Mouse (Mus musculus): Measurements from ENCODE around the gene Smoc1. TPM values are rescaled to one million over a fixed set of nuclear protein-coding genes. Genes with fewer than 3 reads are reported as not detected.

The Smoc1 gene
- polyA plus RNA-seq, 1 experiment: 0.19 TPM

DNA sequence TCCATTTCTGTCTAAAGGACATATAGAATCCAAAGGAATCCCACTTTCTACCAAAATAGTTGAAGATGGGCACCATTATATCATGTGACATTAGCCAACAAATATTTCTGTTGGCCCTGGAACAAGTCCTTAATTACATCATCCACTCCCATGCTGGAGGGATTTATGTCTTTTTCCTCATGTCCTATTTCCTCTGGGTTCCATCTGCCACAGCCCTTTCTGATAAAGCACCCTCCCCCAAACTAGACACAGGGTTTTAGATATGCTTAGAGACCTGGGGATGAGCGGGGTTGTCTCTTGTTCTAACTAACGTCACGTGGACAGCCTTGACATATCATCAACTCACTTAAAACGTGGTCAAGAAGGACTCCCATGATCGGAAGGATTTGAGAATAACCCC is 102.1 kb downstream of the Smoc1 start:
- H3K36me3 ChIP-seq (ENCODE audit: control insufficient read depth, insufficient read depth): no peaks in the 10 kb centered on the region
- no peak for TF ChIP-seq POLR2AphosphoS2 (IDR thresholded peaks at IDR 0.05; ENCODE audit: insufficient read length, low read depth)
- no peak for TF ChIP-seq MAX (IDR thresholded peaks at IDR 0.05; ENCODE audit: low read depth)
- no peak for TF ChIP-seq MYOD1 (IDR thresholded peaks at IDR 0.05; ENCODE audit: control insufficient read depth in 1 of 3, insufficient read length in 2 of 3, low read depth in 2 of 3)
- no peak for TF ChIP-seq SRF (IDR thresholded peaks at IDR 0.05; ENCODE audit: control insufficient read depth, insufficient read length, low read depth)
- TF ChIP-seq USF1 (IDR thresholded peaks at IDR 0.05; ENCODE audit: low read depth): no peak
- TF ChIP-seq E2F4 (IDR thresholded peaks at IDR 0.05; ENCODE audit: insufficient read depth): no peak
- TF ChIP-seq CEBPB (IDR thresholded peaks at IDR 0.05; ENCODE audit: insufficient read depth, poor library complexity, severe bottlenecking): no peak
- no peak for TF ChIP-seq MYOG (IDR thresholded peaks at IDR 0.05; ENCODE audit: control insufficient read depth in 1 of 3, insufficient read depth in 1 of 3, insufficient read length in 2 of 3, low read depth in 2 of 3)
- TF ChIP-seq POLR2A (IDR thresholded peaks at IDR 0.05; ENCODE audit: insufficient read length, low read depth): no peak
- TF ChIP-seq TCF12 (IDR thresholded peaks at IDR 0.05; ENCODE audit: insufficient read depth, poor library complexity, severe bottlenecking): no peak
- no peak for TF ChIP-seq TCF3 (IDR thresholded peaks at IDR 0.05; ENCODE audit: insufficient read length, low read depth)
- TF ChIP-seq REST (IDR thresholded peaks at IDR 0.05; ENCODE audit: insufficient read depth, insufficient read length): no peak
- no peak overlapping the region for H3K4me2 ChIP-seq (ENCODE audit: low read depth)
- no peak overlapping the region for H3K4me3 ChIP-seq
- H3ac ChIP-seq (ENCODE audit: control insufficient read depth, insufficient read length): no peak overlapping the region
- no peaks in the 10 kb centered on the region for H3K79me2 ChIP-seq (ENCODE audit: control insufficient read depth, insufficient read depth)
- no peaks in the 10 kb centered on the region for H3K27me3 ChIP-seq (ENCODE audit: control insufficient read depth, insufficient read depth, insufficient read length)

DNA sequence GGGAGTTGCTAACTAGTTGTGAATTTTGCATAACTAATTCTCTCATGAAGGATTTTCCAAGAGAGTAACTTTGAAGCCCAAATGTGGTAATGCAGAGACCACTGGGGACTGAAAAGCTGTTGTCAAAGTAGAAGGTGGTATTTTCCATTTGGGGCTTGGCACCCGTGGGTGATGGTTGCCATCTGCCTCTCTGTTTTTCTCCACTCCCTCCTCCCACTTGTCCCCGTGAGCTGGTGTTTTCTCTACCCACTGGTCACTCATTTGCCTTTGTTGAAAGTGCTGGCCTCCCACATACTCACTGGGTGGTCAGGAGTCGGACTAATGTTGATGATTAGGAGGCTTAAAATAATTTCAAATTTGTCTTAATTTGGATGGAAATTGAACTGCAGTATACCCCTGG is 104.1 kb downstream of the Smoc1 start:
- no peak overlapping the region for H3ac ChIP-seq (ENCODE audit: control insufficient read depth, insufficient read length)
- H3K4me3 ChIP-seq: no peak overlapping the region
- TF ChIP-seq MYOG (IDR thresholded peaks at IDR 0.05; ENCODE audit: control insufficient read depth in 1 of 3, insufficient read depth in 1 of 3, insufficient read length in 2 of 3, low read depth in 2 of 3) (no peak), MAX (IDR thresholded peaks at IDR 0.05; ENCODE audit: low read depth) (no peak)
- H3K36me3 ChIP-seq (ENCODE audit: control insufficient read depth, insufficient read depth): no peaks in the 10 kb centered on the region
- no peak overlapping the region for H3K4me2 ChIP-seq (ENCODE audit: low read depth)
- H3K79me2 ChIP-seq (ENCODE audit: control insufficient read depth, insufficient read depth): no peaks in the 10 kb centered on the region
- H3K27me3 ChIP-seq (ENCODE audit: control insufficient read depth, insufficient read depth, insufficient read length): no peaks in the 10 kb centered on the region

DNA sequence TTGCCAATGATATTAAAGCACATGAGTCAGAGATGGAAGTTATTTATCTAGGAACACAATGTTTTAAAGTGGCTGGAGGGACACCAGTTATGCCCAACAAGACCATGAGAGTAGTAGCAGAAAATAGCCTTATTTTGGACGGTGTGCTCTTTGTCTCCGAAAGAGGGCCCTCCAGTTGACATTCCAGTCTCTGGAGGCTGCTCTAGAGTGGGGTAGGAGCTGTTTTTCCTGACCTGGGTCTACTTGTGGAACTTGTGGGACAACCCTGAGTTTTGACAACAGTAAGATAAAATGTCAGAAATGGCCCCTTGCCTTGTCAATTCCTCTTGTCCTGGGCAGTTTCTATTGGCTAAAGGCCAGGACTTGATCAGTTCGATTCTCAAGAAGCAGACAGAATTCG is 104.5 kb downstream of the Smoc1 start:
- no peaks in the 10 kb centered on the region for H3K79me2 ChIP-seq (ENCODE audit: control insufficient read depth, insufficient read depth)
- H3K36me3 ChIP-seq (ENCODE audit: control insufficient read depth, insufficient read depth): no peaks in the 10 kb centered on the region
- H3ac ChIP-seq (ENCODE audit: control insufficient read depth, insufficient read length): no peak overlapping the region
- TF ChIP-seq TCF12 (IDR thresholded peaks at IDR 0.05; ENCODE audit: insufficient read depth, poor library complexity, severe bottlenecking) (no peak), SRF (IDR thresholded peaks at IDR 0.05; ENCODE audit: control insufficient read depth, insufficient read length, low read depth) (no peak), REST (IDR thresholded peaks at IDR 0.05; ENCODE audit: insufficient read depth, insufficient read length) (no peak), POLR2A (IDR thresholded peaks at IDR 0.05; ENCODE audit: insufficient read length, low read depth) (no peak), E2F4 (IDR thresholded peaks at IDR 0.05; ENCODE audit: insufficient read depth) (no peak), POLR2AphosphoS2 (IDR thresholded peaks at IDR 0.05; ENCODE audit: insufficient read length, low read depth) (no peak), MYOG (IDR thresholded peaks at IDR 0.05; ENCODE audit: control insufficient read depth in 1 of 3, insufficient read depth in 1 of 3, insufficient read length in 2 of 3, low read depth in 2 of 3) (no peak), CEBPB (IDR thresholded peaks at IDR 0.05; ENCODE audit: insufficient read depth, poor library complexity, severe bottlenecking) (no peak), MAX (IDR thresholded peaks at IDR 0.05; ENCODE audit: low read depth) (no peak), USF1 (IDR thresholded peaks at IDR 0.05; ENCODE audit: low read depth) (no peak), MYOD1 (IDR thresholded peaks at IDR 0.05; ENCODE audit: control insufficient read depth in 1 of 3, insufficient read length in 2 of 3, low read depth in 2 of 3) (no peak)
- H3K4me3 ChIP-seq: no peak overlapping the region
- no peak overlapping the region for H3K4me2 ChIP-seq (ENCODE audit: low read depth)
- H3K27me3 ChIP-seq (ENCODE audit: control insufficient read depth, insufficient read depth, insufficient read length): no peaks in the 10 kb centered on the region

DNA sequence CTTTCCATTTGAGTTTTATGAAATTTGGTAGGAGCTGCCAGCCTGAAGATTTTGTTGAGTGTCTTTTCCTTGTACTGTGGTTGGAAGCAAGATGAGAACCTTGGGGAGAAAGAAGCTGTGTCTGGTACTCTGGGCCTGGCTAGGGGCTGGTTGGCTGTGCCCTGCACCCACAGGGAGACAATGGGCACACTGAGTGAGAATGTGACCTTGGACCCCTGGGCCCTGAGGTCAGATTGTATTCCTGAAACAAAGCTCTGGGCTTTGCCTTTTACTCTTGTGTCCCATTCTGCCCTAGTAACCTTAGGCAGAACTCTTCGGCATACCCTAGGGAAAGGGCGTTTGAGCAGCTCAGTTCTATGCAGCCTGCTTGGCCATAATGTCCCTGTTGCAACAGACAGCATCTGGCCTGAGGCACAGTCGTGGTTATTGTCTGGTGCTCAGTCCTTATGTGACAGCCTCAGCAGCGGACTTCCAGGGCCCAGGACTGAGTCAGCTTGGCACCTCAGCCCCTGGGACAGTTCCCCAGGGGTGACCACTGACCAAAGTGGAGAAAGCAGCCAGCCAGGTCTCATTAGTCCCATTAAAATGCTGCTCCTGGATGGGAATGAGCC is 106.6 kb downstream of the Smoc1 start:
- no peaks in the 10 kb centered on the region for H3K27me3 ChIP-seq (ENCODE audit: control insufficient read depth, insufficient read depth, insufficient read length)
- no peaks in the 10 kb centered on the region for H3K36me3 ChIP-seq (ENCODE audit: control insufficient read depth, insufficient read depth)
- TF ChIP-seq MYOD1 (IDR thresholded peaks at IDR 0.05; ENCODE audit: control insufficient read depth in 1 of 3, insufficient read length in 2 of 3, low read depth in 2 of 3) (no peak), TCF12 (IDR thresholded peaks at IDR 0.05; ENCODE audit: insufficient read depth, poor library complexity, severe bottlenecking) (no peak), CEBPB (IDR thresholded peaks at IDR 0.05; ENCODE audit: insufficient read depth, poor library complexity, severe bottlenecking) (no peak), E2F4 (IDR thresholded peaks at IDR 0.05; ENCODE audit: insufficient read depth) (no peak), TCF3 (IDR thresholded peaks at IDR 0.05; ENCODE audit: insufficient read length, low read depth) (no peak), POLR2A (IDR thresholded peaks at IDR 0.05; ENCODE audit: insufficient read length, low read depth) (no peak)
- H3K4me3 ChIP-seq: no peak overlapping the region
- no peaks in the 10 kb centered on the region for H3K79me2 ChIP-seq (ENCODE audit: control insufficient read depth, insufficient read depth)
- no peak overlapping the region for H3K4me2 ChIP-seq (ENCODE audit: low read depth)
- H3ac ChIP-seq (ENCODE audit: control insufficient read depth, insufficient read length): no peak overlapping the region

DNA sequence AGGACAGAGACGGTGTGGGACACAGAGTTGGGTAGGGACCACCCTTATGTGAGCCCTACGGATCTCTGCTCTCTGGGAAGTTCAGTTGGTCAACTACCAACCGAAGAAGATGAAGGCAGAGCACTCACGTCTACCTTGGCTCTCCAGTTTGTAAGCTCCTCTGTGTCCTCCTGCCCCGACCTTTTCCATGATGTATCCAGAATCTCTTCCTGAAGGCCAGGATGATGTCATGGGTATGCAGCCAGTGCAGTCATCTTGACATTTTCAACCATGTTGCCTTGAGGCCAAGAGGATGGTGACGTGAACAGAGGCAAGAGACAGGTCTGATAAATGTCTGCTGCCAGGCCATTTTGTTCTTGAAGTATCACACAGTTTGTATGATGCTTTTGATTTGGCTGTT is 111.6 kb downstream of the Smoc1 start:
- H3K4me3 ChIP-seq: no peak overlapping the region
- H3K4me2 ChIP-seq (ENCODE audit: low read depth): no peak overlapping the region
- TF ChIP-seq POLR2AphosphoS2 (IDR thresholded peaks at IDR 0.05; ENCODE audit: insufficient read length, low read depth) (no peak), TCF3 (IDR thresholded peaks at IDR 0.05; ENCODE audit: insufficient read length, low read depth) (no peak), USF1 (IDR thresholded peaks at IDR 0.05; ENCODE audit: low read depth) (no peak), MYOD1 (IDR thresholded peaks at IDR 0.05; ENCODE audit: control insufficient read depth in 1 of 3, insufficient read length in 2 of 3, low read depth in 2 of 3) (no peak), POLR2A (IDR thresholded peaks at IDR 0.05; ENCODE audit: insufficient read length, low read depth) (no peak), SRF (IDR thresholded peaks at IDR 0.05; ENCODE audit: control insufficient read depth, insufficient read length, low read depth) (no peak), MYOG (IDR thresholded peaks at IDR 0.05; ENCODE audit: control insufficient read depth in 1 of 3, insufficient read depth in 1 of 3, insufficient read length in 2 of 3, low read depth in 2 of 3) (no peak)
- H3K79me2 ChIP-seq (ENCODE audit: control insufficient read depth, insufficient read depth): no peaks in the 10 kb centered on the region
- H3ac ChIP-seq (ENCODE audit: control insufficient read depth, insufficient read length): no peak overlapping the region
- no peaks in the 10 kb centered on the region for H3K36me3 ChIP-seq (ENCODE audit: control insufficient read depth, insufficient read depth)
- H3K27me3 ChIP-seq (ENCODE audit: control insufficient read depth, insufficient read depth, insufficient read length): no peaks in the 10 kb centered on the region
